Mouse (Mus musculus): ENCODE measurements around the gene Vangl2. TPM values are rescaled to one million over a fixed set of nuclear protein-coding genes. Genes with fewer than 3 reads are reported as not detected.
"Not testable (repeated sequence)": the region's sequence is repeated elsewhere in the genome, so short reads cannot be mapped to it uniquely, and the experiment has no call there.

Gene Vangl2
- polyA plus RNA-seq, 1 experiment from 2014 or later: 44.0 TPM

DNA sequence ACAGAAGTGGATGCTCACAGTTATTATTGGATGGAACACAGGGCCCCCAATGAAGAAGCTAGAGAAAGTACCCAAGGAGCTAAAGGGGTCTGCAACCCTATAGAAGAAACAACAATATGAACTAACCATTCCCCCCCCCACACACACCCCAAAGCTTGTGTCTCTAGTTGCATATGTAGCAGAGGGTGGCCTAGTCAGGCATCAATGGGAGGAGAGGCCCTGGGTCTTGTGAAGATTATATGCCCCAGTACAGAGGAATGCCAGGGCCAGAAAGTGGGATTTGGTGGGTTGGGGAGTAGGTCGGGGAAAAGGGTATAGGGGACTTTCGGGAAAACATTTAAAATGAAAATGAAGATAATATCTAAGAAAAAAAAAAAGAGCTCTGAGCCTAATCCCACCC lies 53.9 kb downstream of the Vangl2 start:
- not testable (repeated sequence) for H3K36me3 ChIP-seq (ENCODE audit: control insufficient read depth, insufficient read depth, low read length); H3K27me3 ChIP-seq (ENCODE audit: control insufficient read depth, insufficient read depth, low read depth, low read length); H3K9ac ChIP-seq (ENCODE audit: low read depth, low read length); H3K27ac ChIP-seq (ENCODE audit: low read length); ATAC-seq; H3K4me3 ChIP-seq (ENCODE audit: low read depth, low read length); H3K4me1 ChIP-seq (ENCODE audit: control insufficient read depth, insufficient read depth, low read length); H3K4me2 ChIP-seq (ENCODE audit: low read length); H3K9me3 ChIP-seq (replicated peaks; ENCODE audit: control insufficient read depth, low read length, poor library complexity, severe bottlenecking)
- 96% methylated on average over 2 of the region's 2 CpGs for WGBS

DNA sequence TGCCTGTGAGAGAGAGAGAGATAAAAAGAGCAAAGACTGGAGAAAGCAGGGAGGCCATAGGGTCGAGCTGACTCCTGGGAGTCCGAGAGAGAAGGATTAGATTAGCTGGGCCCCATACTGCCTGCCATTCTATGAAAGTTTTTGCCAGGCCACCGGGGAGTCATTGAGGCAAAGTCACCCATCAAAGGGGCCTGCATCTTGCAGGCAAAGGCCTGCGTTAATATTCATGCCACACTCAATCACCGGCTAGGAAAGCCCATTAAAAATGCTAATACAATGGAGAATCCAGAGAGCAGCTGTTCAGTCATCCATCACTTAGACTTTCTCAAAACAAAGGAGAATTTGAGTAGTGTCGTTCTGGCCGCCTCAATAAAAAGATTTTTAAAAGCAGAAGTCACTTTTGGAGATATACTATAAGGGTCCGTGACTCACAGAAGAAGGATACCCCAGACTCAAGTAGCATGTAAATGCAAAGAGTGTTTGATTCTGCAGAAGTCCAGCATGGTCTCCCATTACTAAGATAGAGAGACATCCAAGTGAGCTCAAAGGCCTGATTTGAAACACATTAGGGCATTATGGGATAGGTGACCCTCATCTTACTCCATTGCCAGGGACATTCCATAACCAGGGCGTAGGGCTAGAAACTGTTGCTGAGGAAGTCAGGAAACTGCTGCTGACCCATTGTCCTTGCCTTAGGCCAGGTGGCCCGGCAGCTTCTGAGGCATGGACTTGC lies 57.2 kb downstream of the Vangl2 start:
- Histone ChIP-seq H3K36me3 (ENCODE audit: control insufficient read depth, insufficient read depth, low read length) (no peaks in the 10 kb centered on the region), H3K9ac (ENCODE audit: low read depth, low read length) (no peak overlapping the region), H3K4me2 (ENCODE audit: low read length) (no peak overlapping the region), H3K27me3 (ENCODE audit: control insufficient read depth, insufficient read depth, low read depth, low read length) (no peaks in the 10 kb centered on the region), H3K27ac (ENCODE audit: low read length) (no peak overlapping the region), H3K4me1 (ENCODE audit: control insufficient read depth, insufficient read depth, low read length) (no peaks in the 10 kb centered on the region), H3K4me3 (ENCODE audit: low read depth, low read length) (no peak overlapping the region), H3K9me3 (replicated peaks; ENCODE audit: control insufficient read depth, low read length, poor library complexity, severe bottlenecking) (0 out of 2 replicates have a peak, but pooled peaks cover under 1% of the 10 kb centered on the region)
- no peak for ATAC-seq
- 29% methylated on average over 10 of the region's 10 CpGs for WGBS

- Histone ChIP-seq H3K4me2 (ENCODE audit: low read length) (no peak overlapping the region), H3K27ac (ENCODE audit: low read length) (no peak overlapping the region), H3K36me3 (ENCODE audit: control insufficient read depth, insufficient read depth, low read length) (no peaks in the 10 kb centered on the region), H3K9ac (ENCODE audit: low read depth, low read length) (no peak overlapping the region), H3K4me3 (ENCODE audit: low read depth, low read length) (no peak overlapping the region), H3K27me3 (ENCODE audit: control insufficient read depth, insufficient read depth, low read depth, low read length) (no peaks in the 10 kb centered on the region), H3K9me3 (replicated peaks; ENCODE audit: control insufficient read depth, low read length, poor library complexity, severe bottlenecking) (no peaks in the 10 kb centered on the region), H3K4me1 (ENCODE audit: control insufficient read depth, insufficient read depth, low read length) (no peaks in the 10 kb centered on the region)
- no peak for ATAC-seq
- 88% methylated on average over 6 of the region's 6 CpGs for WGBS
Observed at GRCm38 (mm10) chr1:171969221-171969620, 59.0 kb downstream of the Vangl2 start.

DNA sequence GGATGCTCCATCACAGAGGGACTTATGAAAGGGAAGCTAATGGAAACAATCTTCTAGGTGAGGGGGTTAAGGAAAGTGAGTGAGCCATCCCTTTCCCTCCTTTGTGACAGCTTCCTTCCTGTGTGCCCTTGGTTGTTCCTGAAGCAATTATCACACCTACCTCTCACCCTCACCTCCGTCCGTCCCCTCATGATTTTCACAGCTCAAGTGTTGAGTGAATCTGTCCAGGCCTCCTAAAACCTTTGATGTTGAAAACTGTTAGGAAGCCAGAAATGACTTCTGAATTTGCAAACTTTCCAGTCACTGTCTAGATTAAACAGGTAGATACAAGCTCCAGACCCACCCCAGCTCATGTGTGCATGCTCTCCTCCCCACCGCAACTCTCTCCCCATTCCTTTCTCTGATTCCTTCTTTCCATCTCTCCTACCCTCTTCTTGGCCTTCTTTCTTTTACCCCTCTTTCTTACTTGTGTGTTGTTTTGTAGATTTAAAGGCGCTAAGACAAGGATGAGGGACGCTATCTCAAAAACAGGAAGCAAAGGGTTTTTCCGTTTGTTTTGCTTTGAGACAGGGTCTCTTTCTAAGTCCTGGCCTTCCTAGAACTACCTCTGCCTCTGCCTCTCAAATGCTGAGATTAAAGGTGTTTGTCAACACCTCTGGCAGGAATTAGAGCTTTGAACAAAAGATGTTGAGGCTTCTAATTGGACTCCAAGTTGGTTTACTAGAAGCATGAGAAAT lies 62.0 kb downstream of the Vangl2 start:
- no peak overlapping the region for H3K4me3 ChIP-seq (ENCODE audit: low read depth, low read length)
- no peaks in the 10 kb centered on the region for H3K27me3 ChIP-seq (ENCODE audit: control insufficient read depth, insufficient read depth, low read depth, low read length)
- no peak overlapping the region for H3K4me2 ChIP-seq (ENCODE audit: low read length)
- no peak overlapping the region for H3K27ac ChIP-seq (ENCODE audit: low read length)
- H3K9me3 ChIP-seq (replicated peaks; ENCODE audit: control insufficient read depth, low read length, poor library complexity, severe bottlenecking): no peaks in the 10 kb centered on the region
- 87% methylated on average over 6 of the region's 6 CpGs for WGBS
- no peak for ATAC-seq
- no peaks in the 10 kb centered on the region for H3K36me3 ChIP-seq (ENCODE audit: control insufficient read depth, insufficient read depth, low read length)
- no peak overlapping the region for H3K9ac ChIP-seq (ENCODE audit: low read depth, low read length)
- H3K4me1 ChIP-seq (ENCODE audit: control insufficient read depth, insufficient read depth, low read length): no peaks in the 10 kb centered on the region

- H3K9ac ChIP-seq (ENCODE audit: low read depth, low read length): no peak overlapping the region
- no peaks in the 10 kb centered on the region for H3K27me3 ChIP-seq (ENCODE audit: control insufficient read depth, insufficient read depth, low read depth, low read length)
- H3K4me3 ChIP-seq (ENCODE audit: low read depth, low read length): no peak overlapping the region
- no peaks in the 10 kb centered on the region for H3K36me3 ChIP-seq (ENCODE audit: control insufficient read depth, insufficient read depth, low read length)
- no peak overlapping the region for H3K27ac ChIP-seq (ENCODE audit: low read length)
- 76% methylated on average over 6 of the region's 6 CpGs for WGBS
- H3K9me3 ChIP-seq (replicated peaks; ENCODE audit: control insufficient read depth, low read length, poor library complexity, severe bottlenecking): no peaks in the 10 kb centered on the region
- H3K4me1 ChIP-seq (ENCODE audit: control insufficient read depth, insufficient read depth, low read length): no peaks in the 10 kb centered on the region
- ATAC-seq: no peak
- no peak overlapping the region for H3K4me2 ChIP-seq (ENCODE audit: low read length)
Observed at GRCm38 (mm10) chr1:171963613-171964012, 64.6 kb downstream of the Vangl2 start.

- Histone ChIP-seq H3K27me3 (ENCODE audit: control insufficient read depth, insufficient read depth, low read depth, low read length) (no peaks in the 10 kb centered on the region), H3K36me3 (ENCODE audit: control insufficient read depth, insufficient read depth, low read length) (no peaks in the 10 kb centered on the region), H3K4me1 (ENCODE audit: control insufficient read depth, insufficient read depth, low read length) (no peaks in the 10 kb centered on the region), H3K4me3 (ENCODE audit: low read depth, low read length) (no peak overlapping the region), H3K27ac (ENCODE audit: low read length) (no peak overlapping the region), H3K4me2 (ENCODE audit: low read length) (no peak overlapping the region), H3K9ac (ENCODE audit: low read depth, low read length) (no peak overlapping the region), H3K9me3 (replicated peaks; ENCODE audit: control insufficient read depth, low read length, poor library complexity, severe bottlenecking) (no peaks in the 10 kb centered on the region)
- ATAC-seq: no peak
- 90% methylated on average over 6 of the region's 6 CpGs for WGBS
Observed at GRCm38 (mm10) chr1:171961704-171962103, 66.5 kb downstream of the Vangl2 start.

- H3K9me3 ChIP-seq (replicated peaks; ENCODE audit: control insufficient read depth, low read length, poor library complexity, severe bottlenecking): no peaks in the 10 kb centered on the region
- no peak overlapping the region for H3K4me3 ChIP-seq (ENCODE audit: low read depth, low read length)
- H3K9ac ChIP-seq (ENCODE audit: low read depth, low read length): no peak overlapping the region
- no peaks in the 10 kb centered on the region for H3K4me1 ChIP-seq (ENCODE audit: control insufficient read depth, insufficient read depth, low read length)
- H3K4me2 ChIP-seq (ENCODE audit: low read length): no peak overlapping the region
- H3K27me3 ChIP-seq (ENCODE audit: control insufficient read depth, insufficient read depth, low read depth, low read length): no peaks in the 10 kb centered on the region
- H3K27ac ChIP-seq (ENCODE audit: low read length): no peak overlapping the region
- WGBS: 87% methylated on average over 5 of the region's 5 CpGs
- H3K36me3 ChIP-seq (ENCODE audit: control insufficient read depth, insufficient read depth, low read length): no peaks in the 10 kb centered on the region
- no peak for ATAC-seq
Observed at GRCm38 (mm10) chr1:171960726-171961125, 67.5 kb downstream of the Vangl2 start.

DNA sequence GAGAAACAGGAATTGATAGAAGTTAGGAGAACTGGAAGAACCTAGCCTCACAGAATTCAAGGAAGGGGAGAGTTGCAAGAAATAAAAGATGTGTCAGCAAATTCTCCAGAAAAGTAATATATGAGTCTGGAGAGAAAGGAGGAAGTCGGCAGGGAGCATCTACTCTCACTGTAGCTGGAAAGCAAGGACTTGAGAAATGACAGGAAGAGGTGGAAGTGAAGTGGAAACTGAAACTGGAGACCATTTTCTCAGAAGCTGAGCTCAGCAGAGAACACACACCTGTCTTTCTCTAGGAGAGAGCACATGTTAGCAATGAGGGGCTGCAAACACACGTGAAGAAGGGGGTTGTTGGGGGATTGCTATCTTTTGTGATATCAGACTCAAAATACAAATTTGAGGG lies 70.8 kb downstream of the Vangl2 start:
- WGBS: 83% methylated on average over 2 of the region's 2 CpGs
- Histone ChIP-seq H3K9me3 (replicated peaks; ENCODE audit: control insufficient read depth, low read length, poor library complexity, severe bottlenecking) (no peaks in the 10 kb centered on the region), H3K4me3 (ENCODE audit: low read depth, low read length) (no peak overlapping the region), H3K4me2 (ENCODE audit: low read length) (no peak overlapping the region), H3K27ac (ENCODE audit: low read length) (no peak overlapping the region), H3K9ac (ENCODE audit: low read depth, low read length) (no peak overlapping the region), H3K4me1 (ENCODE audit: control insufficient read depth, insufficient read depth, low read length) (no peaks in the 10 kb centered on the region), H3K27me3 (ENCODE audit: control insufficient read depth, insufficient read depth, low read depth, low read length) (no peaks in the 10 kb centered on the region), H3K36me3 (ENCODE audit: control insufficient read depth, insufficient read depth, low read length) (no peaks in the 10 kb centered on the region)
- ATAC-seq: no peak

GRCm38 (mm10) chr1:171955071-171955470 lies 73.2 kb downstream of the Vangl2 start:
- H3K27me3 ChIP-seq (ENCODE audit: control insufficient read depth, insufficient read depth, low read depth, low read length): no peaks in the 10 kb centered on the region
- no peak overlapping the region for H3K27ac ChIP-seq (ENCODE audit: low read length)
- H3K4me1 ChIP-seq (ENCODE audit: control insufficient read depth, insufficient read depth, low read length): no peaks in the 10 kb centered on the region
- no peaks in the 10 kb centered on the region for H3K9me3 ChIP-seq (replicated peaks; ENCODE audit: control insufficient read depth, low read length, poor library complexity, severe bottlenecking)
- WGBS: 82% methylated on average over 6 of the region's 6 CpGs
- H3K36me3 ChIP-seq (ENCODE audit: control insufficient read depth, insufficient read depth, low read length): no peaks in the 10 kb centered on the region
- no peak overlapping the region for H3K4me3 ChIP-seq (ENCODE audit: low read depth, low read length)
- no peak for ATAC-seq
- no peak overlapping the region for H3K9ac ChIP-seq (ENCODE audit: low read depth, low read length)
- no peak overlapping the region for H3K4me2 ChIP-seq (ENCODE audit: low read length)
